Mouse (Mus musculus) intestine, embryonic 14.5 days (tissue): ENCODE results near the gene Trp63. TPM values are rescaled to one million over a fixed set of nuclear protein-coding genes. Genes with fewer than 3 reads are reported as not detected.

ENCODE experiments used
- ATAC-seq: fragments of 200-750 bp; cut with Nextera tagmentation; replicated peaks from 2 replicates; pipeline ENCODE4 v1.8.0; 2017; ENCODE audit warnings: low read depth, moderate number of reproducible peaks, moderate TSS enrichment, moderate library complexity; ENCODE audit not compliant: low FRiP score, low TSS enrichment
- DNase-seq: peaks from one replicate; pipeline ENCODE4 v3.0.0-alpha.2; 2018; ENCODE audit warnings: low spot score
- H3K27ac ChIP-seq: fragments of 300-500 bp; sonication (generic); 2 replicates; pipeline ENCODE4 v1.5.1; 2014; ENCODE audit warnings: low read depth, mild to moderate bottlenecking, control low read depth
- H3K27me3 ChIP-seq: fragments of 300-500 bp; sonication (generic); replicated peaks from 2 replicates; pipeline ENCODE4 v1.6.1; 2014; ENCODE audit warnings: low read length, control low read depth; ENCODE audit not compliant: control insufficient read depth, insufficient read depth
- H3K36me3 ChIP-seq: fragments of 300-500 bp; sonication (generic); 2 replicates; pipeline ENCODE4 v1.6.1; 2014; ENCODE audit warnings: low read length, control low read depth; ENCODE audit not compliant: control insufficient read depth, insufficient read depth
- H3K4me1 ChIP-seq: fragments of 300-500 bp; sonication (generic); replicated peaks from 2 replicates; pipeline ENCODE4 v1.6.1; 2014; ENCODE audit warnings: low read length, control low read depth, mixed read lengths; ENCODE audit not compliant: control insufficient read depth, insufficient read depth
- H3K4me2 ChIP-seq: fragments of 300-500 bp; sonication (generic); 2 replicates; pipeline ENCODE4 v1.6.1; 2014; ENCODE audit warnings: low read length
- H3K4me3 ChIP-seq: fragments of 300-500 bp; sonication (generic); 2 replicates; pipeline ENCODE4 v1.5.1; 2014; ENCODE audit warnings: low read depth, low read length, control low read depth, mixed read lengths
- H3K9ac ChIP-seq: fragments of 300-500 bp; sonication (generic); 2 replicates; pipeline ENCODE4 v1.6.1; 2014; ENCODE audit warnings: mild to moderate bottlenecking, low read length
- H3K9me3 ChIP-seq: fragments of 300-500 bp; sonication (generic); 2 replicates; pipeline ENCODE4 v1.6.1; 2016; ENCODE audit warnings: low read length, control low read depth; ENCODE audit not compliant: control insufficient read depth
- WGBS: fragments of 180-500 bp; shearing (Covaris S2); extraction: QIAGEN DNeasy Blood & Tissue Kit; methylation state at CpG from one replicate; pipeline ENCODE4 v1.1.7; 2014; 5-methylcytosine and 5-hydroxymethylcytosine counted together
- polyA plus RNA-seq: library from polyadenylated mRNA; unstranded; fragments of >200 nt; fragmentation: Nextera tagmentation; extraction: Ambion mirVana; gene quantifications from 2 replicates; pipeline ENCODE4 v1.2.1, GENCODE M21; 2014

Gene Trp63
- polyA plus RNA-seq, 1 experiment from 2014 or later, result 0.15 TPM

- no peaks in the 10 kb centered on the region for H3K36me3 ChIP-seq
- no peak overlapping the region for H3K27ac ChIP-seq
- no peak for DNase-seq
- H3K4me1 ChIP-seq, result no peaks in the 10 kb centered on the region
- no peak overlapping the region for H3K4me2 ChIP-seq
- no peaks in the 10 kb centered on the region for H3K9me3 ChIP-seq
- no peak for ATAC-seq
- H3K4me3 ChIP-seq, result no peak overlapping the region
- 29% methylated on average over 5 of the region's 5 CpGs for WGBS
- no peaks in the 10 kb centered on the region for H3K27me3 ChIP-seq
- H3K9ac ChIP-seq, result no peak overlapping the region
These were observed 7.0 kb downstream of the Trp63 start for GRCm38 (mm10) chr16:25690612-25691011.

GRCm38 (mm10) chr16:25701252-25701651 is 17.7 kb downstream of the Trp63 start:
- Histone ChIP-seq H3K36me3 (no peaks in the 10 kb centered on the region), H3K4me3 (no peak overlapping the region), H3K27ac (no peak overlapping the region), H3K27me3 (no peaks in the 10 kb centered on the region), H3K4me1 (no peaks in the 10 kb centered on the region), H3K4me2 (no peak overlapping the region), H3K9ac (no peak overlapping the region), H3K9me3 (no peaks in the 10 kb centered on the region)
- ATAC-seq (no peak), DNase-seq (no peak)
- 87% methylated on average over 2 of the region's 2 CpGs for WGBS

- H3K4me3 ChIP-seq, result no peak overlapping the region
- H3K9me3 ChIP-seq, result no peaks in the 10 kb centered on the region
- H3K36me3 ChIP-seq, result no peaks in the 10 kb centered on the region
- ATAC-seq, result no peak
- H3K4me2 ChIP-seq, result no peak overlapping the region
- H3K4me1 ChIP-seq, result no peaks in the 10 kb centered on the region
- H3K9ac ChIP-seq, result no peak overlapping the region
- no peak overlapping the region for H3K27ac ChIP-seq
- no peaks in the 10 kb centered on the region for H3K27me3 ChIP-seq
- no peak for DNase-seq
These were observed 22.7 kb downstream of the Trp63 start for GRCm38 (mm10) chr16:25706260-25706659.

- H3K4me3 ChIP-seq, result no peak overlapping the region
- no peaks in the 10 kb centered on the region for H3K36me3 ChIP-seq
- no peaks in the 10 kb centered on the region for H3K4me1 ChIP-seq
- no peaks in the 10 kb centered on the region for H3K27me3 ChIP-seq
- no peak overlapping the region for H3K27ac ChIP-seq
- no peak for DNase-seq
- H3K9me3 ChIP-seq, result no peaks in the 10 kb centered on the region
- no peak for ATAC-seq
- H3K4me2 ChIP-seq, result no peak overlapping the region
- 90% methylated on average over 3 of the region's 3 CpGs for WGBS
- no peak overlapping the region for H3K9ac ChIP-seq
These were observed 32.2 kb downstream of the Trp63 start for GRCm38 (mm10) chr16:25715790-25716189.

GRCm38 (mm10) chr16:25723131-25723530 is 39.6 kb downstream of the Trp63 start:
- 81% methylated on average over 5 of the region's 5 CpGs for WGBS
- H3K9ac ChIP-seq, result no peak overlapping the region
- no peaks in the 10 kb centered on the region for H3K27me3 ChIP-seq
- ATAC-seq (no peak), DNase-seq (no peak)
- H3K4me3 ChIP-seq, result no peak overlapping the region
- H3K36me3 ChIP-seq, result no peaks in the 10 kb centered on the region
- no peak overlapping the region for H3K4me2 ChIP-seq
- no peaks in the 10 kb centered on the region for H3K4me1 ChIP-seq
- no peaks in the 10 kb centered on the region for H3K9me3 ChIP-seq
- H3K27ac ChIP-seq, result no peak overlapping the region

GRCm38 (mm10) chr16:25727001-25727400 is 43.4 kb downstream of the Trp63 start:
- Histone ChIP-seq H3K9ac (no peak overlapping the region), H3K27me3 (no peaks in the 10 kb centered on the region), H3K9me3 (no peaks in the 10 kb centered on the region), H3K4me3 (no peak overlapping the region), H3K27ac (no peak overlapping the region), H3K4me2 (no peak overlapping the region), H3K4me1 (no peaks in the 10 kb centered on the region), H3K36me3 (no peaks in the 10 kb centered on the region)
- WGBS, result 89% methylated on average over 5 of the region's 5 CpGs
- DNase-seq (no peak), ATAC-seq (no peak)

GRCm38 (mm10) chr16:25727957-25728506 is 44.5 kb downstream of the Trp63 start:
- Histone ChIP-seq H3K4me3 (no peak overlapping the region), H3K9me3 (no peaks in the 10 kb centered on the region), H3K4me2 (no peak overlapping the region), H3K4me1 (no peaks in the 10 kb centered on the region), H3K27me3 (no peaks in the 10 kb centered on the region), H3K36me3 (no peaks in the 10 kb centered on the region), H3K9ac (no peak overlapping the region), H3K27ac (no peak overlapping the region)
- no peak for ATAC-seq
- 30% methylated on average over 7 of the region's 7 CpGs for WGBS
- DNase-seq, result no peak

- ATAC-seq (no peak), DNase-seq (no peak)
- H3K27ac ChIP-seq, result no peak overlapping the region
- H3K4me3 ChIP-seq, result no peak overlapping the region
- no peak overlapping the region for H3K4me2 ChIP-seq
- no peak overlapping the region for H3K9ac ChIP-seq
- H3K36me3 ChIP-seq, result no peaks in the 10 kb centered on the region
- 79% methylated on average over 3 of the region's 3 CpGs for WGBS
- H3K4me1 ChIP-seq, result no peaks in the 10 kb centered on the region
- no peaks in the 10 kb centered on the region for H3K9me3 ChIP-seq
- no peaks in the 10 kb centered on the region for H3K27me3 ChIP-seq
These were observed 53.3 kb downstream of the Trp63 start for GRCm38 (mm10) chr16:25736912-25737311.

- no peaks in the 10 kb centered on the region for H3K27me3 ChIP-seq
- no peak for ATAC-seq
- H3K4me3 ChIP-seq, result no peak overlapping the region
- no peaks in the 10 kb centered on the region for H3K4me1 ChIP-seq
- no peak overlapping the region for H3K9ac ChIP-seq
- H3K9me3 ChIP-seq, result no peaks in the 10 kb centered on the region
- no peaks in the 10 kb centered on the region for H3K36me3 ChIP-seq
- no peak overlapping the region for H3K27ac ChIP-seq
- DNase-seq, result no peak
- H3K4me2 ChIP-seq, result no peak overlapping the region
- WGBS, result 82% methylated on average over 6 of the region's 6 CpGs
These were observed 54.1 kb downstream of the Trp63 start for GRCm38 (mm10) chr16:25737623-25738050.
